Mouse (Mus musculus): ENCODE results near the gene Dnm3. TPM values are rescaled to one million over a fixed set of nuclear protein-coding genes. Genes with fewer than 3 reads are reported as not detected.
A peak's percentile ranks its signal among the peaks of the same experiment; 100 is the strongest.

The Dnm3 gene
- polyA plus RNA-seq, 1 experiment: 54.3 TPM

GRCm38 (mm10) chr1:161977331-161977730 is 500.5 kb downstream of the Dnm3 start:
- H3K4me1 ChIP-seq (ENCODE audit: control insufficient read depth, insufficient read depth, low read length): no peaks in the 10 kb centered on the region
- H3K27ac ChIP-seq (ENCODE audit: insufficient read depth, low read length): no peak overlapping the region
- no peak overlapping the region for H3K4me3 ChIP-seq (ENCODE audit: insufficient read depth, low read length)
- no peak for TF ChIP-seq POLR2A (IDR thresholded peaks at IDR 0.05; ENCODE audit: extremely low read depth, insufficient read depth, low read length)
- TF ChIP-seq CTCF (IDR thresholded peaks at IDR 0.05; ENCODE audit: extremely low read depth, insufficient read depth, low read length): no peak

DNA sequence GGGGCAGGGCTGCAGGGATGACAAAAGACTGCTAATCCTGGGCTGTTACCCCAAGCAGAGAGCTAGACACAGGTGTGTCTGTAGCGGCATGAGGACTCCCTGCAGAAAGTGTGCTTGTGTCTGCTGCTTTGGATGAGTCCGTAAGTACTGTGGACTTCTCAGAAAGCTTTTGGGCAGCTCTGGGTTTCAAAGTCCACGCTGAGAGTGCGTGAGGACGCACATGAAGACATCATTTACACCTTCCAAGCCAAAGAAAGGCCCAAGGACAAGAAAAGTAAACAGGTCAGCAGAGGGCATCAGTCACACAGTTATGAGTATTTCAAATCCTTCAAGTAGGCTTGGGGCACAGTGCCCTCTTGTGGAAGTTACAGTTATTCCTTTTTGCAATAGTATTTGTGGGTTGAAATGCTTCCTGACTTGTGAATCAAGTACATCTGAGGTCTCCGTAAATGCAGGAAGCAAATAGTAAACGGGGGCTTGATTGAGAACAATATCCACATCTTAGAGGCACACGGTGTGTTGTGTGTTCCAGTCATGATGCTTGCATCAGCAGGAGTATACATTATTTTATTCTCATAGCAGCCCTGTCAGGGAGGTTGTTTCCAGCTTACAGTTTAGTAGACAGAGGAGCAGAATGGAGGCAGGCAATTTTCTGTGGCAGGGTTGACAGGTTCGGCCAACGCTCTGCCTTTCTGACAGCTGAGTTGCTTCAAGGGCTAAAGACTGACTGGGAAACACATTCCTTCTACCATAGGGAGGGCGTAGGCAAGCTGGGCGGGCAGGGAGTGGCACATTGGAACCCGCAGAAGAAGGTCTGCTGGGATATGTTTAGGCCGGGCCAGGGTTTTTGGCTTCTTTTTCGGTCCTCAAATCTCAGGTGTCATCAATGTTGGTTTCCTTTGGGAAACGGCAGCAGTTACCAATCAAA is 501.3 kb downstream of the Dnm3 start:
- no peak overlapping the region for H3K27ac ChIP-seq (ENCODE audit: insufficient read depth, low read length)
- no peak for TF ChIP-seq POLR2A (IDR thresholded peaks at IDR 0.05; ENCODE audit: extremely low read depth, insufficient read depth, low read length)
- TF ChIP-seq CTCF (IDR thresholded peaks at IDR 0.05; ENCODE audit: extremely low read depth, insufficient read depth, low read length): peak; percentile 74
- H3K4me1 ChIP-seq (ENCODE audit: control insufficient read depth, insufficient read depth, low read length): no peaks in the 10 kb centered on the region; the same call in 1 of the 2 replicates
- H3K4me3 ChIP-seq (ENCODE audit: insufficient read depth, low read length): no peak overlapping the region

DNA sequence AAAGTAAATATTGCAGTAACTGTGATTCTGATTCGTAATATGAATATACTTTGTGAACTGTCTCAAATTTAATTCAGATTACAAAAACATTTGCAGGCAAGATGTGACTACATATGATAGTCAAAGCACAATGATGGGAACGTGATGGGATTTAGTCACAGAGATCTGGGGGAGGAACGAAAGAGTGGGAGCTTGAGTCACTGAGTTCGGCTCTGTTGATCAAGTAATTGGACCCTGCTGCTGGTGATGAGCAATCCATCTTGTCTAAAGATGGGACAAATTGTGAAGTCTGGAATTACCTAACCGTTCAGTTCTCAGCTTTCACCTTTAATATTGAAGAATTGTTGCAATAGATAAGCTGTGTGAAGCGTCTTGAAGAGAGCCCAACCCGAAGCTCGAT is 505.6 kb downstream of the Dnm3 start:
- no peak overlapping the region for H3K4me3 ChIP-seq (ENCODE audit: insufficient read depth, low read length)
- TF ChIP-seq POLR2A (IDR thresholded peaks at IDR 0.05; ENCODE audit: extremely low read depth, insufficient read depth, low read length): no peak
- TF ChIP-seq CTCF (IDR thresholded peaks at IDR 0.05; ENCODE audit: extremely low read depth, insufficient read depth, low read length): no peak
- H3K27ac ChIP-seq (ENCODE audit: insufficient read depth, low read length): no peak overlapping the region

GRCm38 (mm10) chr1:161970874-161971273 is 507.0 kb downstream of the Dnm3 start:
- TF ChIP-seq POLR2A (IDR thresholded peaks at IDR 0.05; ENCODE audit: extremely low read depth, insufficient read depth, low read length): no peak
- no peak for TF ChIP-seq CTCF (IDR thresholded peaks at IDR 0.05; ENCODE audit: extremely low read depth, insufficient read depth, low read length)
- H3K4me3 ChIP-seq (ENCODE audit: insufficient read depth, low read length): no peak overlapping the region
- no peak overlapping the region for H3K27ac ChIP-seq (ENCODE audit: insufficient read depth, low read length)
- H3K4me1 ChIP-seq (ENCODE audit: control insufficient read depth, insufficient read depth, low read length): no peaks in the 10 kb centered on the region; the same call in none of the 2 replicates

More for the DNA sequence above, 505.6 kb downstream of the Dnm3 start:
- no peaks in the 10 kb centered on the region; the same call in none of the 2 replicates for H3K4me1 ChIP-seq (ENCODE audit: control insufficient read depth, insufficient read depth, low read length)

GRCm38 (mm10) chr1:161968589-161969407 is 509.0 kb downstream of the Dnm3 start, which contains the start of gene Pigc:
Pigc (plus strand) TSS chr1:161969186.
- no peak within 1 kb of the TSS for H3K27ac ChIP-seq (ENCODE audit: insufficient read depth, low read length)
- TF ChIP-seq CTCF (IDR thresholded peaks at IDR 0.05; ENCODE audit: extremely low read depth, insufficient read depth, low read length) (peak; percentile 76), POLR2A (IDR thresholded peaks at IDR 0.05; ENCODE audit: extremely low read depth, insufficient read depth, low read length) (0 out of 2 replicates have a peak, but pooled peaks have one; percentile 53)
- H3K4me1 ChIP-seq (ENCODE audit: control insufficient read depth, insufficient read depth, low read length): no peaks in the 10 kb centered on the region; the same call in none of the 2 replicates
- peak within 1 kb of the TSS; percentile 40 for H3K4me3 ChIP-seq (ENCODE audit: insufficient read depth, low read length)

- no peak overlapping the region for H3K4me3 ChIP-seq (ENCODE audit: insufficient read depth, low read length)
- H3K27ac ChIP-seq (ENCODE audit: insufficient read depth, low read length): no peak overlapping the region
- H3K4me1 ChIP-seq (ENCODE audit: control insufficient read depth, insufficient read depth, low read length): no peaks in the 10 kb centered on the region; the same call in none of the 2 replicates
- TF ChIP-seq POLR2A (IDR thresholded peaks at IDR 0.05; ENCODE audit: extremely low read depth, insufficient read depth, low read length): no peak
- no peak for TF ChIP-seq CTCF (IDR thresholded peaks at IDR 0.05; ENCODE audit: extremely low read depth, insufficient read depth, low read length)
Measured at GRCm38 (mm10) chr1:161967936-161968335, 509.9 kb downstream of the Dnm3 start.

- no peak overlapping the region for H3K27ac ChIP-seq (ENCODE audit: insufficient read depth, low read length)
- TF ChIP-seq POLR2A (IDR thresholded peaks at IDR 0.05; ENCODE audit: extremely low read depth, insufficient read depth, low read length) (no peak), CTCF (IDR thresholded peaks at IDR 0.05; ENCODE audit: extremely low read depth, insufficient read depth, low read length) (peak; percentile 53)
Measured at GRCm38 (mm10) chr1:161962465-161963377, 515.1 kb downstream of the Dnm3 start.

GRCm38 (mm10) chr1:161957964-161958950 is 519.6 kb downstream of the Dnm3 start:
- Histone ChIP-seq H3K4me3 (ENCODE audit: insufficient read depth, low read length) (no peak overlapping the region), H3K27ac (ENCODE audit: insufficient read depth, low read length) (no peak overlapping the region), H3K4me1 (ENCODE audit: control insufficient read depth, insufficient read depth, low read length) (no peaks in the 10 kb centered on the region)
- TF ChIP-seq CTCF (IDR thresholded peaks at IDR 0.05; ENCODE audit: extremely low read depth, insufficient read depth, low read length) (no peak), POLR2A (IDR thresholded peaks at IDR 0.05; ENCODE audit: extremely low read depth, insufficient read depth, low read length) (no peak)

More at GRCm38 (mm10) chr1:161962465-161963377, 515.1 kb downstream of the Dnm3 start:
- Histone ChIP-seq H3K4me1 (ENCODE audit: control insufficient read depth, insufficient read depth, low read length) (no peaks in the 10 kb centered on the region), H3K4me3 (ENCODE audit: insufficient read depth, low read length) (no peak overlapping the region)
